Mouse (Mus musculus): Measurements from ENCODE around the gene Kctd14.

Gene Kctd14

GRCm38 (mm10) chr7:97438986-97439385 lies 12.1 kb upstream of the Kctd14 start:
- no peak for DNase-seq (ENCODE audit: low spot score)

GRCm38 (mm10) chr7:97446171-97446925 lies 4.8 kb upstream of the Kctd14 start:
- DNase-seq (ENCODE audit: low spot score) = peak; percentile 89

- DNase-seq (ENCODE audit: low spot score) = no peak
Observed at GRCm38 (mm10) chr7:97447050-97447531, 4.0 kb upstream of the Kctd14 start.

GRCm38 (mm10) chr7:97452196-97452595 lies 1.1 kb downstream of the Kctd14 start:
- no peak for DNase-seq (ENCODE audit: low spot score)

- peak; percentile 39 for DNase-seq (ENCODE audit: low spot score)
Observed at GRCm38 (mm10) chr7:97453141-97453921, 2.2 kb downstream of the Kctd14 start.

GRCm38 (mm10) chr7:97454795-97455194 lies 3.7 kb downstream of the Kctd14 start:
- DNase-seq (ENCODE audit: low spot score) = no peak

GRCm38 (mm10) chr7:97455577-97455976 lies 4.5 kb downstream of the Kctd14 start:
- DNase-seq (ENCODE audit: low spot score) = no peak

- DNase-seq (ENCODE audit: low spot score) = no peak
Observed at GRCm38 (mm10) chr7:97473001-97473400, 21.9 kb downstream of the Kctd14 start.

- DNase-seq (ENCODE audit: low spot score) = no peak
Observed at GRCm38 (mm10) chr7:97479349-97479748, 28.2 kb downstream of the Kctd14 start.

GRCm38 (mm10) chr7:97480290-97480689 lies 29.2 kb downstream of the Kctd14 start:
- no peak for DNase-seq (ENCODE audit: low spot score)

- peak; percentile 93 for DNase-seq (ENCODE audit: low spot score)
Observed at GRCm38 (mm10) chr7:97480821-97481339, 29.8 kb downstream of the Kctd14 start, which contains the start of gene Ints4. TSS of gene Ints4 (plus strand) at chr7:97480956.

- no peak for DNase-seq (ENCODE audit: low spot score)
Observed at GRCm38 (mm10) chr7:97483378-97483777, 32.3 kb downstream of the Kctd14 start.

GRCm38 (mm10) chr7:97491157-97491556 lies 40.0 kb downstream of the Kctd14 start:
- no peak for DNase-seq (ENCODE audit: low spot score)

- DNase-seq (ENCODE audit: low spot score) = no peak
Observed at GRCm38 (mm10) chr7:97492420-97492819, 41.3 kb downstream of the Kctd14 start.

- no peak for DNase-seq (ENCODE audit: low spot score)
Observed at GRCm38 (mm10) chr7:97495052-97495451, 43.9 kb downstream of the Kctd14 start.

GRCm38 (mm10) chr7:97500555-97501209 lies 49.6 kb downstream of the Kctd14 start:
- peak; percentile 10 for DNase-seq (ENCODE audit: low spot score)
